Mouse (Mus musculus) MEL-GATA-1-ER (cell line): ENCODE measurements around the gene Gm10799.
A peak's percentile ranks its signal among the peaks of the same experiment; 100 is the strongest.
"Not testable (repeated sequence)": the region's sequence is repeated elsewhere in the genome, so short reads cannot be mapped to it uniquely, and the experiment has no call there.

Experiments used
- DNase-seq: peaks from one replicate; pipeline ENCODE4 v3.0.0-alpha.2; 2012; ENCODE audit warnings: low read depth; ENCODE audit errors: extremely low read depth

Gm10799 gene

DNA sequence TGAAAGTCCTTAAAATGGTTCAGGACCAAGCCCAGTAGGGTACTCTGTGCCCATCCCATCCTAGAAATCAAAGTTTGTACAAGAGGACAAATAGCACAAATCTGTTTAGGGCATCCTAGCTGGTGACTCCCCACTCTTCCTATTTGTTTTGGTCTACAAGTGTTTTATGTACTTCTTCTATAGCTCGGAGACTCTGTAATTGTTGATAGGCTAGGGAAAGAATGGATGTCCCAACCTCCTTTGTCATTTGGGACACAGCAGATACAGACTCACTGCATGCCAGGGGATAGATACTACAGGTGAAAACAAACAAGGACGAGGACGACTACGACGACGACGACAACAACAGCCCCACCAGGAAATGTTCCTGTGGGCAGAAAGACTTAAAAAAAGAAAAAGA lies at the start of gene Gm10799:
Gm10799 (minus strand) TSS at position 101 of the 400 bp plus-strand sequence.
- DNase-seq = not testable (repeated sequence)

DNA sequence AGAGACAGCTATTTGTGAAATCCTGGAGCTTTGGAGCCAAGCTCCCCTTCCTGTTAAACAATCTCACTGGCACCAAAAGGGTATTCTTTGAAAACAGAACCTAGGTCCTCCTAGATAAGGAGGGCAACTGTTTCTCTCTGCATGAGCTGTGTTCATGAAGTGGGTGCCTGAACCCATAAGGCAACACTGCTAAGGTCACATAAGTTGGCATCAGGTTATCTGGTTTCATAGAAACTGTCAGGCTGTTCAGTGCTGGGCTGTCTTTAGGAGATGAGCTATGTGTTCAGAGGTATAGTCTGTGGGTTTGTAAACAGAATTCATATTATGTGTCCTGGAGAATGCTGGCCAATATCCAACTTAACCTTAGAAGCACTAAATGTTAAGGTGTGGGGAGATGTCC lies 48.8 kb upstream of the Gm10799 start:
- not testable (repeated sequence) for DNase-seq

DNA sequence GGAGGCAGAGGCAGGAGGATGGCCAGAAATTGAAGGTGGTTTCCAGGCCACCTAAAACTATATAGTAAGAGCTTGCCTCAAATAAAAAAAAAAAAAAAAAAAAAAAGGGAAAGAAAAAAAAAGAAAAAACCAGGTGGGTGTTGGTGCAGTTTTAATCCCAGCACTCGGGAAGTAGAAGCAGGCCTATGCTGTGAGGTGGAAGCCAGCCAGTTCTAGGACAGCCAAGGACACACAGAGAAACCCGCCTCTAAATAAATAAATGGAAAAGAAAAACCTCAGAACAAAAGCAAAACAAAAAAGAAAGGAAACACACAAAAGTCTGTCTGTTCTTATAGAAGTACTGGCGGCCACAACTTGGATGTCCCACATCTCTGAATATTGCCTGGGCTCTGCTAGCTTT lies 46.5 kb upstream of the Gm10799 start:
- no peak for DNase-seq

DNA sequence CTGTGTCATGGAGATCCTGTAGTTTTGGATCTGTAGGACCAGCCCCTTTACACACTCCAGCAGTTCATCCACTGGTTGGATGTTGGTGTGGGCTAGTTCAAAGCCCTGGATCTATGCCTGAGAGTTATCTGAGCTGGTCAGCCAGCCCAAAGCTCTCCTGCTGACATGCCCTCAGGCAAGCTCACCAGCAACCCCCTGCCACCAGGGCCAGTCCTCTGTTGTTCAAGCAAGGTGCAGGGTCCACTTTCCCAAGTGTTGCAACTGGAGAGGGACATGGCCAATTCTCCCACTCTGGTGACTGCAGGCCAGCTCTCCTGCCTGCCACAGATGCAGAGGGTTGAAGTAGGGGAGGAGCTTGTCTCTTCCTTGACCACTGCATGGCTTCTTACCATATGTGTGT lies 45.2 kb upstream of the Gm10799 start:
- DNase-seq = not testable (repeated sequence)

DNA sequence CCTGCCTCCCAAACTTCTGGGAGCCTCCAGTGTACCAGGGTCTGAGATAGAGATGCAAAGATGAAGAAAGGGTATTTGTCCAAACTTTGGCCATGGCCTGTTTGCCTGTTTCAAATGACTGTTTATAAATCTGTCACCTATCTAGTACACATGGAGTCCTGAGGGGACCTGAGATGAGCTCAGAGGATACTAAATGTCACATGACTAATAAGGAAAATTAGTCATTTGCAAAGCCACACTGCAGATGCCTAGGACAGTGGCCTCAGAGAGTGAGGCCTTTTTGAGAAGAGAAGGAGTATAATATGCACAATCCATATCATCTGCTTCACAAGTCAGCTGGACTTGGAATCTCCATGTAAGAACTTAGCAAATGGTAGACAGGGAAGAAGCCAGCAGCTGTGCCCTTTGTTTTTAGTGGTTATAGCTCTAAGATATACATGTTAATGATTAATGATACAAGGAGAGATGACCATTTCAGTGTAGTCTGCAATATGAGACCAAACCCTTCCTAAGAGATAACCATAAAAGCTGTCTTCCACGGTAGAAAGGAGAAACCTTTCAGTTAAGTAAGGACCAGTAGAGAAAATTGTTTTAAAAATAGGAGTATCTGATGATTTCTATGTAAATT lies 42.9 kb upstream of the Gm10799 start:
- DNase-seq = not testable (repeated sequence)

DNA sequence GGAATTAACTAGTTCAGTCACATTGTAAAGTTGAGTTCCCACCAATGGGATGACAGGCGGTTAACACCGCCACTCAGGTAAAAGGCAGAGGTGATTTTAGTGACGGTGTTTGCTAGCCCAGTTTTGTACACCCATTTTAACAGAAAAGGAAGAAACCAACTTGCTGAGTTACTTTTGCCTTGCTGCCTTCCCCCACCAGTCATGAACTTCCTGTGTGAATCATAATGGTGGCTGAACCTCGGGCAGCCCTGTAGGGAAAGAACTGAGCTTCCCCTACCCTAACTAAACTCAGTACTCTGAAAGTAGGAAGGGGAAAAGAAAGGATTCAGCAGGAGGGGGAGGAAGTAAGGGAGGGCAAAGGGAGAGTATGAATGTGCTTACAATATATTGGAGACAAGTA lies 41.7 kb upstream of the Gm10799 start:
- no peak for DNase-seq

DNA sequence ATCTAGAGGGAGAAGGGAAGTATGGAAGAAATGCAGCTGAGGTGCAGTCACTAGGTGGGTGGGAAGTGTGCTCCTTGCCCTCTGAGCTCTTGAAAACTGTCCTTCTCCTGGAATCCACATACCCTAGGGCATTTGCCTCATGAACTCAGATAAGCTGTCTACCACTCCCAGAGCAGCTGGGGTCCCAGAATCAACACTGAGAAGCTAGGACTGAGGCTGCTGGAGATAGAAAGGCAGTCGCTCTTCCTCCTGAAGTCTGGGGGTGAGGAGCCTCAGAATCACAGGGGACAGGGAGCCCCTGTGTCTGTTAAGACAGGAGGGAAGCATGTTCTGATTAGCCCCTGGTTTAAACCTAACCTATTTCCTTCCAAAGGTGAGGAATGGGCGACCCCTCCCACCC lies 41.2 kb upstream of the Gm10799 start:
- DNase-seq = no peak

DNA sequence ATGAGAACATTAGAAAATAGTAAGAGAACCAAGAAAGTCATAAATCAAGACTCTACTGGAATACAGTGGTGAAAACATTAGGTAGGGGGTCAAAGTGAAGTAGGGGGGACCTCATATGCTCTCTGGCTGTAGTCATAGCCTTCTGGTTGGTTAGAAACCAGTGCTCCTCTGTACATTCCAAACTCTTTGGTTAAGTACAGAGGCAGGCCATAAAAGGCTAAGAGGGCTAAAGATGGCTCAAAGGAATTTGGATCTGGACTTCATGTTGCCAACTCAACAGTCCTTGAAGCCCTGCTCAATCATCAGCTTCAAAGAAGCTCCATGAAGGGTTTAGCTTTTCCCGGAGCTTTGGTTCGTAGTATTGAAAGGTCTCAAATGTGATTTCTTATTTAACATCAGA lies 40.7 kb upstream of the Gm10799 start:
- DNase-seq = not testable (repeated sequence)

DNA sequence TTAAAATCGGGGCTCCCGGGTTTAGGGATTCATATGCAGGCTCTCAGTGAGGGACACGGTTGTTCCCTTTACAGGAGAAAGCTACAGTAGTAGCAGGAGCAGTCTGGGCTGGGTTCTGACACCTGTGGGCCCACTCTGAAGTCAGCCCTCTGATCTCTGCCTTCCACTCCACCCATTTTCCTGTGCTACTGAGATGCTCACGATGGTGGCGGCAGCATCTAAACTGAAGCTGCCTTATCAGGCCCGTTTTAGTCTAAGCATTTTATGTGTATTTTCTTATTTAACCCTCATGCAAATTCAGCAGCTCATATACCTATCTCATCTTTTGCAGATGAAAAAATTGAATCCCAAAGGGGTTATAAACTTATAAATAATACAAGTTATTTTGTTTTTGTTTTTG lies 36.5 kb upstream of the Gm10799 start:
- no peak for DNase-seq

DNA sequence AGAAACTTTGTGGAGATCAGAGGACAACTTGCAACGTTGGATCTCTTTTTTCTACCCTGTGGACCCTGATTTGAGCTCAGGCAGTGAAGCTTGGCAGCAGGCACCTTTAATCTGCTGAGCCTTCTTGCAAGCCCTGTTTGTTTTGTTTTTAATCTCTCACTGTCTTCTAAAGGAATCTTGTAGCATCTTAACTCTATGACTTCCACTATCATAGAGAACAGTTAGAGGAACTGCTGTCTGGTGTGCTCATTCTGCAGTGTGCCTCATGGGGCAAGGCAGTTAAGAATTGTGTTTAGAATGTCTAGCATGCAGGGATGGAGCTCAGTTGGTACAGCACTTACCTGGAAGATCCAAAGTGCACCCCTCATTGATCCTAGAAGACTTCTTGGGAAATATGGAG lies 31.6 kb upstream of the Gm10799 start:
- no peak for DNase-seq

DNA sequence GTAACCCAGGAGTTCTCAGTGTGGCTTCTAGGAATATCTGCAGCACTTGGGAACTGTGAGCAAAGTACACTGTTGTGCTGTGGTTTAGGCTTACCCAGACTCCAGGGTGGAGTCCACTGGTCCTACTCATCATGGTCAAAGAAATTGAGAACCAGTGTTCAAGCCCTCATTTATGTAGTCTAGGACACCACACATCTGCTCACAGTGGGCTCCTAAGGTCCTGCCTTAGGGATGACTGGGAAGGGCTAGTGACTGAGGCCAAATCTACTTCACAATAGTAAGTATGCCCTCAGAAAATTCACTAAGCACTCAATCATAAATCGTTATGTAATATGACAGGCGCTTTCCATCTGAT lies 30.9 kb upstream of the Gm10799 start:
- no peak for DNase-seq

DNA sequence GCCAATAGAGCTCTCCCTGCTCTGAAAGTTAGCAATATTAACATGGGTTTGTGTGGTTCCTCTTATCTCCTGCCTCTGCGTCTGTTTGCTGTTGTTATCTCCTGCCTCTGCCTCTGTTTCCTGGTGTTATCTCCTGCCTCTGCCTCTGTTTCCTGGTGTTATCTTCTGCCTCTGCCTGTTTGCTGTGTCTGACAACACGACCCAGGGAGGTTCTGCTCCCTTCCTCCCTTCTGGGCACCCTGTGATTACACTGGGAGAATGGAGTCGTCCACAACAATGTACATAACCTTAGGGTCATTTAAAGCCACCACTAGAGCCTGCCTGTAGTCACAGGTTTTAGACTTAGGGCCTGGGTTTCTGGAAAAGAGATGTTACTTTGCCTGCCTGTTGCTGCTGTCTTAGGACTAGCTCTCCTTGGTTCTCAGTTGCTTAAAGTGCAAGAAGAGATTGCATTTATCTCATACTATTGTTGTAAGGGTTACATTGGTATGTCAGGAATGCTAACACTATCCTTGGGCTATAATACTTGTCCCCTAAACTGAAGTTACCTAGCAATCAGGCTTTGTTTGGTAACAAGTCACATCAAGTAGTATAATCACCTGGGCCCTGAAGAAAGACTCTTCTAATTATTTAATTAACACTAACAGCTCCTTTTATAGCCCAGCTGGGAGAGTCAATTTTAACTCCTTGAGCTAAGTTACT lies 30.3 kb upstream of the Gm10799 start:
- DNase-seq = peak; percentile 62

DNA sequence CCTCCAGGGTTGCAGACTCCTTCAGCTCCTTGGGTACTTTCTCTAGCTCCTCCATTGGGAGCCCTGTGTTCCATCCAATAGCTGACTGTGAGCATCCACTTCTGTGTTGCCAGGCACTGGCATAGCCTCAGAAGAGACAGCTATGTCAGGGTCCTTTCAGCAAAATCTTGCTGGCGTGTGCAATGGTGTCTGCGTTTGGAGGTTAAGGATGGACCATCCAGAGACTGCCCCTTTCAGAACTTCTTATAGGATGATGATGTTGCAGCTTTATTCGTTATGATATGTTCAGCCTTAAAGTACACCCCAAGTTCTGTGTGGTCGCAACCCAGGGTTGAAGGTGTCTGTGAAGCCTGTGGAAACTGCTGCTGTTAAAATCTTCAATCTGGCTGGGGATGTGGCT lies 29.0 kb upstream of the Gm10799 start:
- not testable (repeated sequence) for DNase-seq

DNA sequence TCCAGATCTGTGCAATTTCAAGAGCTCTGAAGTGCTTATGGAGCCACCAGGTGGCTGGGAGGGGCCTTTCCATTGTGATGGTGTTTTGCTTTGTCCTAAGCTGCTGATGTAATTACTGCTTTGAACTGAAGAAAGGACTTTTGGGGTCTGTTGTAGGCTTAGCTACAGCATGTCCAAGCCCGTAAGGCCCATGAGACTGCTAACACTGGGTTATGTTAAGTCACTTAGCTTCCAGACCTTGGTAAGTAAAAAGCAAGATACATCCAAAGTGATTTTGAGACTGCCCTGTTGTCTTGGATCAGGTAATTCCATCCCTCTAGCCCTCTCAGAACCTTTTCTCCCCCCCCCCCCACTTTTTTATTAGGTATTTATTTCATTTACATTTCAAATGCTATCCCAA lies 28.4 kb upstream of the Gm10799 start:
- not testable (repeated sequence) for DNase-seq

DNA sequence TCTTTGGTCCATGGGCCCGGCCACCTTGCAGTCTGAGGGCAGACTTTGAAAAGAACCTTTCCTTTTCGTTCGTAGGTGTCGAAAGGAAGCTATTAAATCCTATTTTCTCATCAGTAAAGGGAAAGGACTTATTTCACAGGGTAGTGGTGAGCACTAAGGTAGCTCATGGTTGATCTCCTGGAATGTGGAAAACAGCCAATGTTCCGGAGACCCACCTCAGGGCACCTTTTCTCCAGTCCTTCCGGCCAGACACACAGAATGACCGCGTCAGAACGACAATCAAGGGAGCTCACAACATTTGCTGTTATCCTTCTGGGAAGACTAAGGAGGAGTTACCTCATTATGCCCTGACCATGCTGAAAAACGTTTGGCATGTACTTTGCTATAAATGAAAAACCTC lies 27.9 kb upstream of the Gm10799 start:
- DNase-seq = no peak

DNA sequence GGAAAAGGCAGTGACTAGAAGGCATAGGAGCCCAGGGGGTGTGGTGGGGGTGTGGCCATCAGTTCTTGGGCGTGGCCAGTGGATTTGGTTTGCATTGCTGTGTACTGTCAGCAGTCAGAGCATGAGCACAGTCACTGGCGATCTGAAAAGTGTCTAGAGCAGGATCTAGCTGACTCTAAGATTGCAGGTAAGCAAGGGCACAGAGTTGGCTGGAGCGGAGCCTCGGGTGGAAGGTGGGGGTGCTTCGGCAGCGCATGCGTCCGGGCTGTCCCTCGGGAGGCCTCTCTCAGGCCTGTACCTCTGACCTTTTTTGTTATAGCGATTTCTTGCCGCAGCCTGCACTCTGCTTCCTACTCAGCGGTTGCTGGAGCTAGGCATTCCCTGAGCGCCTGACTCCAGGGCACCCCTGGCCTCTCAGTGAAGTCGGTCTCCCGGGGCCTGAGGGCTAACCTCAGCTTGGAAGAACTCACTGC lies 27.4 kb upstream of the Gm10799 start, which contains the start of gene Cd59a:
Cd59a (plus strand) TSS at position 61 of the 473 bp plus-strand sequence.
- DNase-seq = peak; percentile 56

DNA sequence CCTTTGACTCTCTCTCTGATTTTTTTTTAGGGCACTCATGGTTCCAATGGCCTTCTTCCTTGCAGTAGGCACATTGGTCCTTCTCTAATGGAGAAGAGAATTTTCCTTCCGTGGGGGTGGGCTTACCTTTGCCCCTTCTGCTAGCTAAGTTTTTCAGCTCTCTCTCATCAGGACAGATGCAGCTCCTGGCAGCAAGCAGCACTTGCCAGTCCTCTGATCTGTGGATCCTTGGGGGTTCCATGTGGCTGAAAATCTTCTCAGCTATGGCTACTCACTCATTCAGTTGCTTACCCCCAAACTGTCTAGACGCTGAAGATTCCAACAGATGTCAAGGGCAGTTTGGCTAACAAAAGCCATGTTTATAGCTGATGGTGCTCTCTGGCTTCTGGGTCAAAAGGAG lies 25.0 kb upstream of the Gm10799 start:
- no peak for DNase-seq

DNA sequence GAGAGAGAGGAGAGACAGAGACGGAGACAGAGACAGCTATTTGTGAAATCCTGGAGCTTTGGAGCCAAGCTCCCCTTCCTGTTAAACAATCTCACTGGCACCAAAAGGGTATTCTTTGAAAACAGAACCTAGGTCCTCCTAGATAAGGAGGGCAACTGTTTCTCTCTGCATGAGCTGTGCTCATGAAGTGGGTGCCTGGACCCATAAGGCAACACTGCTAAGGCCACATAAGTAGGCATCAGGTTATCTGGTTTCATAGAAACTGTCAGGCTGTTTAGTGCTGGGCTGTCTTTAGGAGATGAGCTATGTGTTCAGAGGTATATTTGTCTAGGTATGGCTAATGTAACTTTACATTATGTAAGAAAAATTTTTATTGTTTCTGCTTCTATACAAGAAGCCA lies 19.2 kb upstream of the Gm10799 start:
- DNase-seq = peak; percentile 21

DNA sequence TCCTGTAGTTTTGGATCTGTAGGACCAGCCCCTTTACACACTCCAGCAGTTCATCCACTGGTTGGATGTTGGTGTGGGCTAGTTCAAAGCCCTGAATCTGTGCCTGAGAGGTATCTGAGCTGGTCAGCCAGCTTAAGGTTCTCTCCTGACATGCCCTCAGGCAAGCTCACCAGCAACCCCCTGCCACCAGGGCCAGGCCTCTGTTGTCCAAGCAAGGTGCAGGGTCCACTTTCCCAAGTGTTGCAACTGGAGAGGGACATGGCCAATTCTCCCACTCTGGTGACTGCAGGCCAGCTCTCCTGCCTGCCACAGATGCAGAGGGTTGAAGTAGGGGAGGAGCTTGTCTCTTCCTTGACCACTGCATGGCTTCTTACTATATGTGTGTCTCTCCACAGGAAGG lies 15.7 kb upstream of the Gm10799 start:
- DNase-seq = not testable (repeated sequence)

DNA sequence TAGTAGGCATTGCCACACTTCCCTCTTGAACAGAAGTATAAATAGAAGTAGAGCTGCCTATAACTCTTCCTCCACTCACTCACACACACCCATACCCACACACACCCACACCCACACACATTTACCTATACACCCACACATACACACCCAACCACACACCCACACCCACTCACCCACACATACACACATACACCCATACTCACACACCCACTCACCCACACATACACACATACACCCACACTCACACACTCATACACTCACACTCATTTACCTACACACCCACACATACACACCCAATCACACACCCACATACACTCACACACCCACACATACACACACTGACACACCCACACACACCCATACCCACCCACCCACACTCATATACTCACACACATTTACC lies 14.1 kb upstream of the Gm10799 start:
- no peak for DNase-seq

DNA sequence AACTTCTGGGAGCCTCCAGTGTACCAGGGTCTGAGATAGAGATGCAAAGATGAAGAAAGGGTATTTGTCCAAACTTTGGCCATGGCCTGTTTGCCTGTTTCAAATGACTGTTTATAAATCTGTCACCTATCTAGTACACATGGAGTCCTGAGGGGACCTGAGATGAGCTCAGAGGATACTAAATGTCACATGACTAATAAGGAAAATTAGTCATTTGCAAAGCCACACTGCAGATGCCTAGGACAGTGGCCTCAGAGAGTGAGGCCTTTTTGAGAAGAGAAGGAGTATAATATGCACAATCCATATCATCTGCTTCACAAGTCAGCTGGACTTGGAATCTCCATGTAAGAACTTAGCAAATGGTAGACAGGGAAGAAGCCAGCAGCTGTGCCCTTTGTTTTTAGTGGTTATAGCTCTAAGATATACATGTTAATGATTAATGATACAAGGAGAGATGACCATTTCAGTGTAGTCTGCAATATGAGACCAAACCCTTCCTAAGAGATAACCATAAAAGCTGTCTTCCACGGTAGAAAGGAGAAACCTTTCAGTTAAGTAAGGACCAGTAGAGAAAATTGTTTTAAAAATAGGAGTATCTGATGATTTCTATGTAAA lies 13.2 kb upstream of the Gm10799 start:
- not testable (repeated sequence) for DNase-seq

DNA sequence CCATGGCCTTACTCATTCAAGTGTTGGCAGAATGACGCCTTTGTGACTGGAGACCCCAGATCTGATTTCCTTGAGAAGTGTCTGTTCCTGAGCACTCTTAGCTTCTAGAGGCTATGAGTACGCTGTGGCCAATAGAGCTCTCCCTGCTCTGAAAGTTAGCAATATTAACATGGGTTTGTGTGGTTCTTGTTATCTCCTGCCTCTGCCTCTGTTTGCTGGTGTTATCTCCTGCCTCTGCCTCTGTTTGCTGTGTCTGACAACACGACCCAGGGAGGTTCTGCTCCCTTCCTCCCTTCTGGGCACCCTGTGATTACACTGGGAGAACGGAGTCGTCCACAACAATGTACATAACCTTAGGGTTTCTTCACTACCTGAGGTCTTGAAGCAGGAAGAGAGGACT lies 9.9 kb upstream of the Gm10799 start:
- DNase-seq = peak; percentile 69
